Mouse (Mus musculus) midbrain, embryonic 14.5 days (tissue): ENCODE measurements around the gene Ybx2. TPM values are rescaled to one million over a fixed set of nuclear protein-coding genes. Genes with fewer than 3 reads are reported as not detected.

Experiments used
- ATAC-seq: fragments of 200-750 bp; cut with Nextera tagmentation; 2 replicates; pipeline ENCODE4 v1.8.0; 2017; ENCODE audit warnings: moderate number of reproducible peaks, moderate library complexity; ENCODE audit not compliant: low FRiP score, low TSS enrichment
- DNase-seq: peaks from one replicate; pipeline ENCODE4 v3.0.0-alpha.2; 2015
- H3K27ac ChIP-seq: fragments of 300-500 bp; sonication (generic); replicated peaks from 2 replicates; pipeline ENCODE4 v1.5.1; 2014; ENCODE audit warnings: mild to moderate bottlenecking, low read depth, low read length, moderate library complexity
- H3K27me3 ChIP-seq: fragments of 300-500 bp; sonication (generic); 2 replicates; pipeline ENCODE4 v1.6.1; 2014; ENCODE audit warnings: low read length, control low read depth, mixed read lengths; ENCODE audit not compliant: control insufficient read depth, insufficient read depth
- H3K36me3 ChIP-seq: fragments of 300-500 bp; sonication (generic); 2 replicates; pipeline ENCODE4 v1.6.1; 2014; ENCODE audit warnings: low read length, control low read depth; ENCODE audit not compliant: control insufficient read depth, insufficient read depth
- H3K4me1 ChIP-seq: fragments of 300-500 bp; sonication (generic); 2 replicates; pipeline ENCODE4 v1.6.1; 2014; ENCODE audit warnings: mild to moderate bottlenecking, antibody characterized with exemption, low read length, control low read depth; ENCODE audit not compliant: control insufficient read depth, insufficient read depth
- H3K4me2 ChIP-seq: fragments of 300-500 bp; sonication (generic); 2 replicates; pipeline ENCODE4 v1.6.1; 2014; ENCODE audit warnings: mild to moderate bottlenecking, low read length, moderate library complexity
- H3K4me3 ChIP-seq: fragments of 300-500 bp; sonication (generic); replicated peaks from 2 replicates; pipeline ENCODE4 v1.5.1; 2014; ENCODE audit warnings: low read depth, low read length
- H3K9ac ChIP-seq: fragments of 300-500 bp; sonication (generic); replicated peaks from 2 replicates; pipeline ENCODE4 v1.6.1; 2014; ENCODE audit warnings: mild to moderate bottlenecking, low read length, moderate library complexity
- H3K9me3 ChIP-seq: fragments of 300-500 bp; sonication (generic); 2 replicates; pipeline ENCODE4 v1.6.1; 2016; ENCODE audit warnings: low read length, control low read depth, mixed read lengths; ENCODE audit not compliant: control insufficient read depth
- WGBS: fragments of 180-500 bp; shearing (Covaris S2); extraction: QIAGEN DNeasy Blood & Tissue Kit; methylation state at CpG from one replicate; pipeline ENCODE4 v1.1.7; 2014; 5-methylcytosine and 5-hydroxymethylcytosine counted together
- microRNA-seq: library from miRNA; unstranded; fragments of <30 nt; microRNA quantifications from one replicate; pipeline ENCODE4, GENCODE M21; 2016
- polyA plus RNA-seq: library from polyadenylated mRNA; unstranded; fragments of >200 nt; fragmentation: Nextera tagmentation; extraction: Ambion mirVana; gene quantifications from 2 replicates; pipeline ENCODE4 v1.2.1, GENCODE M21; 2014

Gene Ybx2
- polyA plus RNA-seq, 1 experiment from 2014 or later, result 4.3 TPM

DNA sequence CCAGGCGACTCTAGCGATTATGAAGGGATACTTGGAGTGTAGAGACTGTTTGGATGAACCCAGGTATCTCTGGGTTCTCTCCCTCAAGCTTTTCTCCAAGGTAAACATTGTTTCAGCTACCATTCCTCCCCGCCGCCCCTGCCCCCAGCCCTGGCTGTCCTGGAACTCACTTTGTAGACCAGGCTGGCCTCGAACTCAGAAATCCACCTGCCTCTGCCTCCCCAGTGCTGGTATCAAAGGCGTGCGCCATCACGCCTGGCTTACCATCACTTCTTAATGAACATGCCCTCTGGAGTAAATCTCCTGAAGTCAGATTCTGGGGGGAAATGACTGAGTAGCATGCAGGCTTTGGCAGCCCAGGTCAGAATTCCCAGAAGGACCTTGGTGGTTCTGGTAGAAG lies 46.6 kb downstream of the Ybx2 start, which contains the start of gene Elp5:
Gene Elp5, minus strand, starts transcription at position 293 of the 400 bp plus-strand sequence.
- Histone ChIP-seq H3K9me3 (no peaks in the 10 kb centered on the region), H3K4me1 (peaks cover 33% of the 10 kb centered on the region), H3K27me3 (no peaks in the 10 kb centered on the region), H3K9ac (peak within 1 kb of the TSS; percentile 98), H3K36me3 (peaks cover 42% of the 10 kb centered on the region), H3K27ac (peak within 1 kb of the TSS; percentile 99), H3K4me2 (peak within 1 kb of the TSS; percentile 80), H3K4me3 (peak within 1 kb of the TSS; percentile 100)
- DNase-seq (no peak), ATAC-seq (no peak)
- WGBS, result 59% methylated on average over 8 of the region's 8 CpGs

DNA sequence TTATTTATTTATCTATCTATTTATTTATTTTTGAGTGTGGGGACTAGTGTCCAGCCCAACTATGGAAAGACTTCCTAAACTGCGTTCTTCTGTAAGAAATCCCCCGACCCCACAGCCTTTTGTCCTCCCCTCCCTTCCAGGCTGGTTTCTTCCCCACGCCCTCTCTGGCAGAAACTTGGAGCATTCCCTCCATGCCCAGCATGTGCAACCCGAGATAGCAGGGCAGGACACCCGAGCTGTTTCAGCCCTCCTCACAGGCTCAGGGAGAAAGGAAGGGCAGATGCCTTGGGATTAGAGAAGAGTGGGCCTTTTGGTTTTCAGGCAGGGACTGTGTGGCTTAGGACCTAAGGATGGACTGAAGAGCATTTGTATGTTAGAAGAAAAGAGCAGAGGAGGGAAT lies 47.3 kb downstream of the Ybx2 start:
- H3K27ac ChIP-seq, result no peak overlapping the region

DNA sequence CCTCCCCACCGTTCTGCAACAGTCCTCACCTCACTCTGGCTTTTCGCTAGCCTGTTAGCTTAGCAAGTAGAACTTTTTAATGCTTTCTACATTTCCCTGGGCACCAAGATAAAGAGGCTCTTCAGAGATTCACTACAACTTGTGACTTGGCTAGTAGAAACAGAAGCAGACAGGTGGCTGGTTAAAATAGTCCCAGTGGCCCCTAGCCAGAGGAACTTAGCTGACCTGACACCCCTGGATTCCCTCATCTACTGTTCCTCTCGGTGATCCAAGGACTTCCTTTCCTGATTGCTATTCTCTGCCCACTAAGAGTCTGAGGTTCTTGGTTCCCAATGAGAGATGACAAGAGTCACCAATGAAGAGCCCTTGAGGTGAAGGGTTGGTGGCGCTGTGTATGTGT lies 47.8 kb downstream of the Ybx2 start:
- H3K27ac ChIP-seq, result no peak overlapping the region
- peaks cover 49% of the 10 kb centered on the region for H3K36me3 ChIP-seq
- WGBS, result 90% methylated on average over 4 of the region's 4 CpGs
- ATAC-seq (no peak), DNase-seq (no peak)
- H3K27me3 ChIP-seq, result no peaks in the 10 kb centered on the region
- H3K9ac ChIP-seq, result no peak overlapping the region
- H3K4me3 ChIP-seq, result no peak overlapping the region
- H3K4me1 ChIP-seq, result peaks cover 33% of the 10 kb centered on the region
- peak overlapping the region; percentile 80 for H3K4me2 ChIP-seq
- H3K9me3 ChIP-seq, result no peaks in the 10 kb centered on the region

More for the DNA sequence above, 47.3 kb downstream of the Ybx2 start:
- Histone ChIP-seq H3K4me1 (peaks cover 33% of the 10 kb centered on the region), H3K27me3 (no peaks in the 10 kb centered on the region), H3K36me3 (peaks cover 44% of the 10 kb centered on the region), H3K4me2 (peak overlapping the region; percentile 80), H3K9ac (peak overlapping the region; percentile 98; the same call in 1 of the 2 replicates), H3K4me3 (peak overlapping the region; percentile 100; the same call in 1 of the 2 replicates), H3K9me3 (no peaks in the 10 kb centered on the region)
- DNase-seq (no peak), ATAC-seq (no peak)
- WGBS, result 31% methylated on average over 5 of the region's 5 CpGs

DNA sequence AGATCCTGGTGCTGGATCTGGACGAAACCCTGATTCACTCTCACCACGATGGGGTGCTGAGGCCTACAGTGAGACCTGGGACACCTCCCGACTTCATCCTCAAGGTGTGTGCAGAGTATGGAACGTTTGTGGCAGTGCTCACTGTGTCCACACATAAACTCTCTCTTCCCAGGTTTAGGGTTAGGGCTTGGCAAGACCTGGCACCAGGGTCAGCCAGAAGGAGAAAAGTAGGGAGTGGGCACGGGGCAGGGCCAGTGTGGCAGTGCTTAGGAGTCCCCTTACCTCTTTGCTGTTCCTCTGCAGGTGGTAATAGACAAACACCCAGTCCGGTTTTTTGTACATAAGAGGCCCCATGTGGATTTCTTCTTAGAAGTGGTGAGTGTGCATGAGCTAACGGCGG lies 48.8 kb downstream of the Ybx2 start:
- H3K4me2 ChIP-seq, result no peak overlapping the region
- H3K4me1 ChIP-seq, result peaks cover 25% of the 10 kb centered on the region
- H3K4me3 ChIP-seq, result no peak overlapping the region
- DNase-seq (no peak), ATAC-seq (no peak)
- peaks cover 59% of the 10 kb centered on the region for H3K36me3 ChIP-seq
- no peaks in the 10 kb centered on the region for H3K27me3 ChIP-seq
- no peaks in the 10 kb centered on the region for H3K9me3 ChIP-seq
- H3K27ac ChIP-seq, result no peak overlapping the region
- WGBS, result 92% methylated on average over 8 of the region's 8 CpGs
- H3K9ac ChIP-seq, result no peak overlapping the region

DNA sequence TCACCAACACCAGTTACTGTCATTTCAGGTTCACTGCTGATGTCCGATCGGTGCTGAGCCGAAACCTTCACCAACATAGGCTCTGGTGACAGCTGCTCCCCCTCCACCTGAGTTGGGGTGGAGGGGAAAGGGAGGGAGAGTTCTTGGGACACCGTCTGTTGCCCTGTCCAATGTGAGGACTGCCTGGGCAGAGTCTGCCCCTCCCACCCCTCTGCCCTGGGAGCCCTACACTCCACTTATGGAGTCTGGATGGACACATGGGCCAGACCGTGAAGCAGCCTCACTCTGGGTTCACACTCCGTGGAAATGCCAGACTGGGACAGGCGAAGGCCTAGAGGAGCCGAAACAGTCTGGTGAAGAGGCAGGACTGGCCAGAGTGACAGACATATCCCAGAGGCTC lies 54.4 kb downstream of the Ybx2 start:
- Histone ChIP-seq H3K4me1 (peaks cover 10% of the 10 kb centered on the region), H3K36me3 (peaks cover 71% of the 10 kb centered on the region), H3K4me3 (no peak overlapping the region), H3K9ac (no peak overlapping the region), H3K27me3 (no peaks in the 10 kb centered on the region), H3K27ac (no peak overlapping the region; the same call in 1 of the 2 replicates), H3K9me3 (no peaks in the 10 kb centered on the region), H3K4me2 (no peak overlapping the region)
- 92% methylated on average over 8 of the region's 8 CpGs for WGBS
- ATAC-seq (no peak), DNase-seq (no peak)

Small RNA genes lying within 50 kb of the gene (microRNA-seq; reads per million reads assigned to microRNA genes)
- not detected for gene Gm44349

Other genes starting within 250 kb of the Ybx2 start
- 1.6 and 3.0 TPM in 2 replicates for gene Tnfsf12, start 239.9 kb upstream of the Ybx2 start, polyA plus RNA-seq
- 0.51 and 1.1 TPM in 2 replicates for gene Tnfsfm13, start 239.7 kb upstream of the Ybx2 start, polyA plus RNA-seq
- gene Polr2a, start 177.2 kb upstream of the Ybx2 start, polyA plus RNA-seq, result 20.0 and 30.7 TPM in 2 replicates
- gene Slc35g3, start 173.8 kb upstream of the Ybx2 start, polyA plus RNA-seq, result 0.14 TPM in 1 of 2 replicates, not detected in the other
- 3.8 and 4.2 TPM in 2 replicates for gene Zbtb4, start 169.9 kb upstream of the Ybx2 start, polyA plus RNA-seq
- gene Chrnb1, start 139.9 kb upstream of the Ybx2 start, polyA plus RNA-seq, result 0.80 and 1.3 TPM in 2 replicates
- gene Fgf11, start 133.9 kb upstream of the Ybx2 start, polyA plus RNA-seq, result 3.2 and 3.6 TPM in 2 replicates
- gene Tmem102, start 130.2 kb upstream of the Ybx2 start, polyA plus RNA-seq, result 0.58 and 0.82 TPM in 2 replicates
- not detected in 2 replicates for gene Gm39566, start 120.5 kb upstream of the Ybx2 start, polyA plus RNA-seq
- gene Spem2, start 117.3 kb upstream of the Ybx2 start, polyA plus RNA-seq, result not detected in 2 replicates
- gene Spem1, start 113.6 kb upstream of the Ybx2 start, polyA plus RNA-seq, result 0.49 and 0.85 TPM in 2 replicates
- 25.1 and 32.4 TPM in 2 replicates for gene Nlgn2, start 98.0 kb upstream of the Ybx2 start, polyA plus RNA-seq
- gene Tmem256, start 97.3 kb upstream of the Ybx2 start, polyA plus RNA-seq, result 313 and 417 TPM in 2 replicates
- gene Plscr3, start 89.4 kb upstream of the Ybx2 start, polyA plus RNA-seq, result 41.3 and 51.9 TPM in 2 replicates
- not detected in 2 replicates for gene Tnk1, start 77.1 kb upstream of the Ybx2 start, polyA plus RNA-seq
- not detected in 2 replicates for gene Tmem95, start 57.8 kb upstream of the Ybx2 start, polyA plus RNA-seq
- gene Kctd11, start 54.4 kb upstream of the Ybx2 start, polyA plus RNA-seq, result 0.74 and 1.0 TPM in 2 replicates
- gene Acap1, start 40.3 kb upstream of the Ybx2 start, polyA plus RNA-seq, result 0.17 and 0.30 TPM in 2 replicates
- 9.4 and 13.0 TPM in 2 replicates for gene 2810408A11Rik, start 34.8 kb upstream of the Ybx2 start, polyA plus RNA-seq
- 27.5 and 29.0 TPM in 2 replicates for gene Neurl4, start 34.7 kb upstream of the Ybx2 start, polyA plus RNA-seq
- gene Gps2, start 21.9 kb upstream of the Ybx2 start, polyA plus RNA-seq, result 56.4 and 62.4 TPM in 2 replicates
- gene Eif5a, start 13.8 kb upstream of the Ybx2 start, polyA plus RNA-seq, result 1,083 and 1,099 TPM in 2 replicates
- gene Slc2a4, start 12.4 kb downstream of the Ybx2 start, polyA plus RNA-seq, result 2.2 and 4.5 TPM in 2 replicates
- gene Cldn7, start 29.0 kb downstream of the Ybx2 start, polyA plus RNA-seq, result 0.20 TPM in 1 of 2 replicates, not detected in the other
- 24.4 and 39.0 TPM in 2 replicates for gene Ctdnep1, start 45.4 kb downstream of the Ybx2 start, polyA plus RNA-seq
- 162 and 193 TPM in 2 replicates for gene Elp5, start 46.7 kb downstream of the Ybx2 start, polyA plus RNA-seq
- 616 and 626 TPM in 2 replicates for gene Gabarap, start 55.3 kb downstream of the Ybx2 start, polyA plus RNA-seq
- gene Phf23, start 60.0 kb downstream of the Ybx2 start, polyA plus RNA-seq, result 41.3 and 48.9 TPM in 2 replicates
- 22.9 and 23.0 TPM in 2 replicates for gene Dvl2, start 64.8 kb downstream of the Ybx2 start, polyA plus RNA-seq
- 43.2 and 49.6 TPM in 2 replicates for gene Acadvl, start 79.6 kb downstream of the Ybx2 start, polyA plus RNA-seq
- gene Dlg4, start 81.1 kb downstream of the Ybx2 start, polyA plus RNA-seq, result 33.1 and 41.0 TPM in 2 replicates
- gene Asgr1, start 118.3 kb downstream of the Ybx2 start, polyA plus RNA-seq, result 0.26 and 1.4 TPM in 2 replicates
- gene Asgr2, start 156.8 kb downstream of the Ybx2 start, polyA plus RNA-seq, result not detected in 2 replicates
- gene Mgl2, start 194.5 kb downstream of the Ybx2 start, polyA plus RNA-seq, result 0.75 TPM in 1 of 2 replicates, not detected in the other
- 1.4 TPM in 1 of 2 replicates, not detected in the other for gene Clec10a, start 220.4 kb downstream of the Ybx2 start, polyA plus RNA-seq